Mouse (Mus musculus) CH12.LX (cell line): ENCODE results near the gene Nf1. TPM values are rescaled to one million over a fixed set of nuclear protein-coding genes. Genes with fewer than 3 reads are reported as not detected.
"Not testable (repeated sequence)": the region's sequence is repeated elsewhere in the genome, so short reads cannot be mapped to it uniquely, and the experiment has no call there.

Experiments
- DNase-seq: peaks from one replicate; pipeline ENCODE4 v3.0.0-alpha.2; 2013; ENCODE audit errors: extremely low read depth
- H3K27ac ChIP-seq: 2 replicates; pipeline ENCODE4 v1.5.1; 2012; ENCODE audit warnings: low read depth, mild to moderate bottlenecking, control low read depth, moderate library complexity; ENCODE audit not compliant: insufficient read depth
- H3K27me3 ChIP-seq: replicated peaks from 2 replicates; pipeline ENCODE3; 2012; ENCODE audit warnings: inconsistent platforms
- H3K36me3 ChIP-seq, 2 experiments: replicated peaks in 1 of 2; 2 replicates each; pipeline versions ENCODE3 to v1.6.1; 2012; ENCODE audit warnings: inconsistent platforms in 1 of 2, low read length in 1 of 2, mild to moderate bottlenecking in 1 of 2, mixed read lengths in 1 of 2, moderate library complexity in 1 of 2; ENCODE audit not compliant: control insufficient read depth in 1 of 2, insufficient read depth in 1 of 2
- H3K4me1 ChIP-seq, 2 experiments: 2 replicates each; pipeline ENCODE4 v1.6.1; 2012; ENCODE audit warnings: inconsistent platforms in 1 of 2, moderate library complexity in 1 of 2; ENCODE audit not compliant: insufficient read depth in 2 of 2, control insufficient read depth in 1 of 2
- H3K4me2 ChIP-seq: 2 replicates; pipeline ENCODE4 v1.6.1; 2012; ENCODE audit warnings: low read depth, mild to moderate bottlenecking, control low read depth; ENCODE audit not compliant: poor library complexity, insufficient read depth, severe bottlenecking
- H3K4me3 ChIP-seq, 3 experiments: fragments of 150-350 bp in 1 of 3; sonication (generic) in 1 of 3; replicated peaks in 1 of 3; 2 replicates each; pipeline versions ENCODE3 to v1.5.1; 2011 to 2012; ENCODE audit warnings: low read depth in 2 of 3, low read length in 2 of 3, mild to moderate bottlenecking in 2 of 3, moderate library complexity in 2 of 3, control low read depth in 1 of 3, improper control_type of control experiment in 1 of 3, inconsistent platforms in 1 of 3, mixed read lengths in 1 of 3; ENCODE audit not compliant: poor library complexity in 1 of 3
- H3K79me2 ChIP-seq: replicated peaks from 2 replicates; pipeline ENCODE4 v1.6.1; 2012; ENCODE audit warnings: mild to moderate bottlenecking, moderate library complexity; ENCODE audit not compliant: control insufficient read depth, poor library complexity, insufficient read depth, severe bottlenecking; ENCODE audit errors: extremely low read depth
- H3K9ac ChIP-seq: 2 replicates; pipeline ENCODE4 v1.6.1; 2012; ENCODE audit warnings: low read depth, mild to moderate bottlenecking, control low read depth, moderate library complexity; ENCODE audit not compliant: insufficient read depth
- H3K9me3 ChIP-seq: replicated peaks from 2 replicates; pipeline ENCODE3; 2012; ENCODE audit warnings: low read length, inconsistent platforms, mixed read lengths
- BHLHE40 ChIP-seq: IDR thresholded peaks from 2 replicates; pipeline ENCODE4 v1.6.1; 2011; ENCODE audit warnings: mild to moderate bottlenecking, low read depth, low read length, improper control_type of control experiment
- CTCF ChIP-seq, 2 experiments: IDR thresholded peaks in 1 of 2; conservative IDR thresholded peaks in 1 of 2; 2 replicates each; pipeline ENCODE4 v1.5.1; 2011 to 2012; ENCODE audit warnings: low read depth in 2 of 2, low read length in 2 of 2, improper control_type of control experiment in 1 of 2, inconsistent platforms in 1 of 2, mild to moderate bottlenecking in 1 of 2, moderate library complexity in 1 of 2
- E2F4 ChIP-seq: IDR thresholded peaks from 2 replicates; pipeline ENCODE4 v1.6.1; 2011; ENCODE audit warnings: low read depth, low read length, improper control_type of control experiment; ENCODE audit not compliant: insufficient replicate concordance
- ELF1 ChIP-seq: IDR thresholded peaks from 2 replicates; pipeline ENCODE4 v1.6.1; 2014; ENCODE audit warnings: low read depth, mild to moderate bottlenecking, inconsistent platforms, low read length, improper control_type of control experiment
- ETS1 ChIP-seq: conservative IDR thresholded peaks from 2 replicates; pipeline ENCODE4 v1.6.1; 2012; ENCODE audit warnings: low read depth, mild to moderate bottlenecking, inconsistent platforms, low read length, improper control_type of control experiment, moderate library complexity
- GABPA ChIP-seq: IDR thresholded peaks from 2 replicates; pipeline ENCODE4 v1.6.1; 2012; ENCODE audit warnings: low read depth, low read length, improper control_type of control experiment, inconsistent platforms; ENCODE audit not compliant: insufficient replicate concordance
- JUN ChIP-seq: IDR thresholded peaks from 2 replicates; pipeline ENCODE4 v1.6.1; 2011; ENCODE audit warnings: low read depth, mild to moderate bottlenecking, low read length, improper control_type of control experiment, moderate library complexity; ENCODE audit not compliant: insufficient read depth
- MAX ChIP-seq: IDR thresholded peaks from 2 replicates; pipeline ENCODE4 v1.6.1; 2011; ENCODE audit warnings: low read length, improper control_type of control experiment
- MEF2A ChIP-seq: IDR thresholded peaks from 2 replicates; pipeline ENCODE4 v1.6.1; 2014; ENCODE audit warnings: low read depth, mild to moderate bottlenecking, inconsistent platforms, low read length, improper control_type of control experiment, borderline replicate concordance
- MXI1 ChIP-seq: IDR thresholded peaks from 2 replicates; pipeline ENCODE4 v1.6.1; 2011; ENCODE audit warnings: mild to moderate bottlenecking, low read depth, low read length, improper control_type of control experiment
- PAX5 ChIP-seq: IDR thresholded peaks from 2 replicates; pipeline ENCODE4 v1.6.1; 2012; ENCODE audit warnings: low read length, inconsistent platforms, mixed read lengths
- POLR2AphosphoS2 ChIP-seq: IDR thresholded peaks from 2 replicates; pipeline ENCODE4 v1.6.1; 2011; ENCODE audit warnings: low read depth, low read length, improper control_type of control experiment
- RAD21 ChIP-seq: IDR thresholded peaks from 2 replicates; pipeline ENCODE4 v1.6.1; 2011; ENCODE audit warnings: low read depth, mild to moderate bottlenecking, low read length, improper control_type of control experiment, moderate library complexity
- RCOR1 ChIP-seq: conservative IDR thresholded peaks from 2 replicates; pipeline ENCODE4 v1.6.1; 2012; ENCODE audit warnings: low read depth, mild to moderate bottlenecking, inconsistent platforms, low read length, improper control_type of control experiment
- SMC3 ChIP-seq: IDR thresholded peaks from 2 replicates; pipeline ENCODE4 v1.6.1; 2011; ENCODE audit warnings: low read depth, low read length, improper control_type of control experiment
- ZKSCAN1 ChIP-seq: IDR thresholded peaks from 2 replicates; pipeline ENCODE4 v1.6.1; 2012; ENCODE audit warnings: low read depth, inconsistent platforms, low read length, improper control_type of control experiment, borderline replicate concordance
- ZMIZ1 ChIP-seq: IDR thresholded peaks from 2 replicates; pipeline ENCODE4 v1.6.1; 2012; ENCODE audit warnings: low read depth, mild to moderate bottlenecking, inconsistent platforms, low read length, improper control_type of control experiment
- ZNF384 ChIP-seq: IDR thresholded peaks from 2 replicates; pipeline ENCODE4 v1.6.1; 2012; ENCODE audit warnings: low read depth, low read length, improper control_type of control experiment, inconsistent platforms
- dilution Hi-C: fragments of 300-500 bp; cut with MboI; formaldehyde crosslinking; loops from 2 replicates; pipeline ENCODE4 v1.14.3; 2020; ENCODE audit warnings: low sequenced_read_pairs; ENCODE audit not compliant: extremely low pct_unique_long_range_greater_than_20kb, extremely low pct_ligation_motif_present
- in situ Hi-C: fragments of 300-500 bp; cut with MboI; formaldehyde crosslinking; loops from 3 replicates; pipeline ENCODE4 v1.14.3; 2019; ENCODE audit warnings: low sequenced_read_pairs, low pct_ligation_motif_present, low pct_unique_long_range_greater_than_20kb, mixed read lengths
- polyA plus RNA-seq: library from polyadenylated mRNA; unstranded; fragments of >175 nt; gene quantifications from 2 replicates; pipeline ENCODE4 v1.2.1, GENCODE M21; 2012; ENCODE audit warnings: low read depth; ENCODE audit not compliant: insufficient read length
- total RNA-seq, 2 experiments: library from RNA; depleted of rRNA; stranded (reverse); fragments of 300-350 nt in 1 of 2; fragments of >200 nt in 1 of 2; gene quantifications; 2 replicates each; pipeline ENCODE4 v1.2.3; 2012 to 2014

Gene Nf1
- total and polyA plus RNA-seq, 3 experiments: 7.3 to 19.5 (median 12.4) TPM

- Histone ChIP-seq H3K4me1 (peaks cover 6 to 15% of the 10 kb centered on the region in 2 experiments; a peak in 3 of 4 replicates), H3K36me3 (no peaks in the 10 kb centered on the region), H3K9me3 (no peaks in the 10 kb centered on the region), H3K79me2 (no peaks in the 10 kb centered on the region), H3K9ac (no peak within 1 kb of the TSS), H3K4me2 (no peak within 1 kb of the TSS), H3K27me3 (no peaks in the 10 kb centered on the region), H3K27ac (no peak within 1 kb of the TSS), H3K4me3 (no peak within 1 kb of the TSS)
- no peak for DNase-seq
- in situ Hi-C loops: no loop called here
- dilution Hi-C loops: no loop called here
- TF ChIP-seq RAD21 (no peak), MAX (no peak), E2F4 (no peak), MXI1 (no peak), ZKSCAN1 (no peak), GABPA (no peak), JUN (no peak), RCOR1 (no peak), BHLHE40 (no peak)
These were observed 42.5 kb upstream of the Nf1 start, which contains the start of gene Gm9964 for GRCm38 (mm10) chr11:79296856-79297491. Gene Gm9964, minus strand, starts transcription at chr11:79296906.

- no peaks in the 10 kb centered on the region for H3K36me3 ChIP-seq
- H3K4me3 ChIP-seq: no peak overlapping the region
- H3K9ac ChIP-seq: no peak overlapping the region
- in situ Hi-C loops (loop anchor here (5.0 kb wide), 1 partner anchor 97 kb away; no protein-coding TSS in a partner anchor), dilution Hi-C loops (no loop called here)
- H3K9me3 ChIP-seq: no peaks in the 10 kb centered on the region
- H3K27me3 ChIP-seq: no peaks in the 10 kb centered on the region
- DNase-seq: no peak
- no peaks in the 10 kb centered on the region for H3K79me2 ChIP-seq
- no peak for TF ChIP-seq BHLHE40
- peak; percentile 28 for TF ChIP-seq SMC3
- peak; percentile 41 for TF ChIP-seq RAD21
- TF ChIP-seq CTCF (conservative IDR thresholded peaks at IDR 0.05 in 1 of 2, IDR thresholded peaks at IDR 0.05 in 1 of 2; ENCODE audit: low read depth in 2 of 2, low read length in 2 of 2): peak; percentile 4 to 45; a peak in 2 of 4 replicates
- H3K4me2 ChIP-seq: no peak overlapping the region
- no peak overlapping the region for H3K27ac ChIP-seq
- H3K4me1 ChIP-seq: peaks cover 3% of the 10 kb centered on the region in 2 experiments; a peak in 2 of 4 replicates
These were observed 39.6 kb upstream of the Nf1 start for GRCm38 (mm10) chr11:79299719-79300431.

GRCm38 (mm10) chr11:79303109-79303508 is 36.4 kb upstream of the Nf1 start:
- Histone ChIP-seq H3K79me2 (no peaks in the 10 kb centered on the region), H3K4me1 (peaks cover 10 to 22% of the 10 kb centered on the region in 2 experiments), H3K4me3 (no peak overlapping the region), H3K27me3 (no peaks in the 10 kb centered on the region), H3K9ac (no peak overlapping the region), H3K36me3 (no peaks in the 10 kb centered on the region), H3K9me3 (no peaks in the 10 kb centered on the region), H3K4me2 (no peak overlapping the region), H3K27ac (no peak overlapping the region)
- dilution Hi-C loops (no loop called here), in situ Hi-C loops (loop anchor here (5.0 kb wide), 1 partner anchor 94 kb away; no protein-coding TSS in a partner anchor)
- DNase-seq: no peak
- TF ChIP-seq GABPA: no peak
- no peak for TF ChIP-seq PAX5
- no peak for TF ChIP-seq ELF1
- TF ChIP-seq ETS1: no peak
- TF ChIP-seq MEF2A: no peak
- TF ChIP-seq POLR2AphosphoS2: no peak
- no peak for TF ChIP-seq MAX
- TF ChIP-seq ZMIZ1: no peak
- no peak for TF ChIP-seq ZNF384
- TF ChIP-seq, all 38 proteins: peak for 0

- dilution Hi-C loops, H3K27ac ChIP-seq: not testable (repeated sequence)
These were observed 35.2 kb upstream of the Nf1 start for GRCm38 (mm10) chr11:79304245-79304644.

More at GRCm38 (mm10) chr11:79304245-79304644, 35.2 kb upstream of the Nf1 start:
- H3K9ac ChIP-seq, H3K27me3 ChIP-seq, DNase-seq, H3K4me3 ChIP-seq, H3K36me3 ChIP-seq, H3K9me3 ChIP-seq, H3K79me2 ChIP-seq, H3K4me2 ChIP-seq: not testable (repeated sequence)
- in situ Hi-C loops: loop anchor here (5.0 kb wide), 1 partner anchor 93 kb away; no protein-coding TSS in a partner anchor
- H3K4me1 ChIP-seq: peaks cover 11 to 27% of the 10 kb centered on the region in 2 experiments
